7 mouse cellular contexts compared by ENCODE assay signal in genomic region chr1:37634658-37635057, GRCm38 (mm10).
DNase-seq lines count a peak whose midpoint lies in the region; ATAC-seq and TF ChIP-seq lines count a peak whose summit lies in the region.

No protein-coding gene starts in this region.

- no peak overlapping the region for H3K4me3 ChIP-seq in layer of hippocampus, adult 2 months
- no peak overlapping the region for H3K4me3 ChIP-seq in cortical plate, adult 2 months (ENCODE audit: insufficient read depth, low read length)

- no peak for TF ChIP-seq POLR2A in cortical plate, adult 2 months (IDR thresholded peaks at IDR 0.05; ENCODE audit: extremely low read depth, insufficient read depth, low read length)

- ATAC-seq in CD4-positive, CD25-positive, alpha-beta regulatory T cell, adult 4 months: peak; percentile 72

- intact Hi-C loops in left cerebral cortex, postnatal 4 days (cut with DNase I): loop anchor here (5.0 to 10.0 kb wide), 4 partner anchors 92 to 1270 kb away; partner anchors contain the start of gene Mgat4a

- peak; percentile 12 to 53 for DNase-seq in layer of hippocampus, adult 2 months (ENCODE audit: low spot score in 2 of 2)
- no peak for DNase-seq in layer of hippocampus, adult 9-10 months (ENCODE audit: low spot score)
- peak; percentile 43 for DNase-seq in MN1 (ENCODE audit: low spot score)
- peak; percentile 56 for DNase-seq in left cerebral cortex, postnatal 4 days
- DNase-seq in retina, postnatal 7 days (ENCODE audit: low read depth, low spot score): peak; percentile 6

- no peak overlapping the region for H3K27ac ChIP-seq in layer of hippocampus, adult 2 months
- H3K27ac ChIP-seq in cortical plate, adult 2 months (ENCODE audit: insufficient read depth, low read length): no peak overlapping the region

- H3K4me1 ChIP-seq in cortical plate, adult 2 months (ENCODE audit: control insufficient read depth, insufficient read depth, low read length): peaks cover 3% of the 10 kb centered on the region; the same call in 1 of the 2 replicates

- TF ChIP-seq CTCF in layer of hippocampus, adult 2 months (conservative IDR thresholded peaks at IDR 0.05): peak; percentile 98
- TF ChIP-seq CTCF in cortical plate, adult 2 months (IDR thresholded peaks at IDR 0.05; ENCODE audit: extremely low read depth, insufficient read depth, low read length): peak; percentile 88
